9 mouse cellular contexts compared by ENCODE assay signal in the genomic region with DNA sequence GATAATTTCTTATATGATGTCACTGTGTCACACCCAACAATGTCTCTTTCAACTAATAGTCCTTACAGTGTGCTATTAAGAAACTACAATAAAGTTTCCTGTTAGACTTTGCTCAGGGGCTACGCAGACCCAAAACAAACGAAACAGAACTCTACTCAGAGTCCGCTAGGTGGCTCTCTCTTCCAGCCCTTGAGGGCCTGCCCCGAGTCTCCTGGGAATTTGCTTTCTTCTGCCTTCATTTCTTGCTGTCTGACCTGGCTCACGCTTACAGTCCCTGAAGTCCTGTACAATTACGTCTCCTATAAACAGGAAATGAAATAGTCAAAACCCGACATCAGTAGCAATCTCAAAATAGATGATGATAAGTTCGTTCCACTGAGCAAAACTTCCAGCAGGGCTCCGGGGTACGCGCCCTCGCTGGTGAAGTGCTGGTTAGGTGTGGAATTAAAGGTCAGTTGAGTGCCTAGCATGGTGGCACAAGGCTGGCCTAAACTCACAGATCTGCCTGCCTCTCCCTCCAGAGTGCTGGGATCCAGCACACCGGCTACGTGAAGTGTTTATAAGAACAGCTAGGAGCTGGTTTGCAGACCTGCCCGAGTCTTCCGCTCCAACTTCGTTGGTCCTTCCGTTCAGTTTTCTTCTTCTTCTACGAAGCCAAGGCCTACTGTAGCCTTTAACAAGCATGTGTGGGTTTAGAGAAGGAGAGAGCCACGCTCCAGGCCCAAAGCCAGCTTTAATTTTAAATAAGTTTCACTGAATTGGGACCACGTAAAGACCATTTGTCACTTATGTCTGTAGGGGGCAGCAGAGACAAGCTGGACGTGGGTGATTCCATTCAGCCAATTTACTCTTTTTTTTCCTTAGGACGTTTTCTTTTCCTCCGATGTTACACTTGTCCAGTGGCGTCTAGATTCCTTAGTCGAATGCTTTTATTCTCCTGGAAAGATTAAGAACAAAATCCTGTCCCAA. TPM values are rescaled to one million over a fixed set of nuclear protein-coding genes. Genes with fewer than 3 reads are reported as not detected.
A peak's percentile ranks its signal among the peaks of the same experiment; 100 is the strongest.
DNase-seq lines count a peak whose midpoint lies in the region; ATAC-seq and TF ChIP-seq lines count a peak whose summit lies in the region.
"Had no signal": no experiment of that assay in that cellular context is flagged by ENCODE, and none has a peak within 500 bp of the region (broad histone marks: within the 10 kb centered on the region; RNA-seq: fewer than 3 reads in every experiment).

No protein-coding gene starts in this region.

- H3K4me3 ChIP-seq in C2C12 (ENCODE audit: insufficient read depth, poor library complexity, severe bottlenecking) = no peak overlapping the region
- H3K4me3 ChIP-seq in intestine, postnatal 0 days (ENCODE audit: low read depth, low read length) = peak overlapping the region; percentile 25
- peak overlapping the region; percentile 20 for H3K4me3 ChIP-seq in limb, embryonic 13.5 days
- H3K4me3 ChIP-seq in midbrain, embryonic 14.5 days (replicated peaks; ENCODE audit: low read depth, low read length) = 0 out of 2 replicates have a peak overlapping the region, but pooled peaks have one; percentile 5
- H3K4me3 ChIP-seq in stomach, embryonic 14.5 days (ENCODE audit: low read depth, low read length) = peak overlapping the region; percentile 8; the same call in 1 of the 2 replicates

- no peaks in the 10 kb centered on the region for H3K79me2 ChIP-seq in C2C12 (ENCODE audit: control insufficient read depth, insufficient read depth)

- 19% methylated on average over 26 of the region's 26 CpGs for WGBS in intestine, postnatal 0 days
- 33% methylated on average over 26 of the region's 26 CpGs for WGBS in limb, embryonic 13.5 days
- WGBS in midbrain, embryonic 14.5 days = 28% methylated on average over 26 of the region's 26 CpGs
- WGBS in stomach, embryonic 14.5 days = 21% methylated on average over 26 of the region's 26 CpGs

- no peak overlapping the region for H3K27ac ChIP-seq in intestine, postnatal 0 days (ENCODE audit: low read depth, low read length)
- 0 out of 2 replicates have a peak overlapping the region, but pooled peaks have one; percentile 10 for H3K27ac ChIP-seq in limb, embryonic 13.5 days
- H3K27ac ChIP-seq in midbrain, embryonic 14.5 days (replicated peaks; ENCODE audit: low read depth, low read length) = no peak overlapping the region
- H3K27ac ChIP-seq in stomach, embryonic 14.5 days (ENCODE audit: low read length) = no peak overlapping the region

- H3ac ChIP-seq in C2C12 (ENCODE audit: control insufficient read depth, insufficient read length, low read depth) = no peak overlapping the region

- TF ChIP-seq CTCF in C2C12 (IDR thresholded peaks at IDR 0.05; ENCODE audit: control insufficient read depth, insufficient read depth, insufficient read length) = peak; percentile 54
- TF ChIP-seq CTCF in intestine, postnatal 0 days (IDR thresholded peaks at IDR 0.05; ENCODE audit: low read depth) = peak; percentile 90

- no peaks in the 10 kb centered on the region for H3K36me3 ChIP-seq in C2C12 (ENCODE audit: control insufficient read depth, insufficient read depth)
- no peaks in the 10 kb centered on the region for H3K36me3 ChIP-seq in intestine, postnatal 0 days (ENCODE audit: control insufficient read depth, insufficient read depth)
- no peaks in the 10 kb centered on the region for H3K36me3 ChIP-seq in limb, embryonic 13.5 days
- H3K36me3 ChIP-seq in midbrain, embryonic 14.5 days (ENCODE audit: control insufficient read depth, insufficient read depth, low read length) = no peaks in the 10 kb centered on the region
- no peaks in the 10 kb centered on the region for H3K36me3 ChIP-seq in stomach, embryonic 14.5 days (ENCODE audit: control insufficient read depth, insufficient read depth, low read length)

- DNase-seq in embryo, embryonic 11.5 days (ENCODE audit: low read depth, low spot score) = peak; percentile 62
- peak; percentile 78 to 86 for DNase-seq in heart, adult 18-20 months
- DNase-seq in midbrain, embryonic 14.5 days = peak; percentile 91

- no peaks in the 10 kb centered on the region for H3K4me1 ChIP-seq in intestine, postnatal 0 days (replicated peaks; ENCODE audit: control insufficient read depth, insufficient read depth, low read length)
- peaks cover 5% of the 10 kb centered on the region for H3K4me1 ChIP-seq in limb, embryonic 13.5 days
- H3K4me1 ChIP-seq in midbrain, embryonic 14.5 days (ENCODE audit: control insufficient read depth, insufficient read depth, low read length) = peaks cover 3% of the 10 kb centered on the region; the same call in 1 of the 2 replicates
- no peaks in the 10 kb centered on the region; the same call in 1 of the 2 replicates for H3K4me1 ChIP-seq in stomach, embryonic 14.5 days (ENCODE audit: control insufficient read depth, insufficient read depth, low read length)

- peak; percentile 52 for ATAC-seq in activated CD4-positive, CD25-positive, alpha-beta regulatory T cell, adult 4 months
- ATAC-seq in intestine, postnatal 0 days = peak; percentile 81
- ATAC-seq in limb, embryonic 13.5 days (ENCODE audit: low FRiP score, low read depth) = peak; percentile 48; the same call in 1 of the 2 replicates
- no peak for ATAC-seq in midbrain, embryonic 14.5 days (ENCODE audit: low FRiP score, low TSS enrichment)
- peak; percentile 46; the same call in 1 of the 2 replicates for ATAC-seq in stomach, embryonic 14.5 days (ENCODE audit: insufficient number of reproducible peaks, insufficient read depth, low FRiP score, low read depth)

- no peaks in the 10 kb centered on the region for H3K27me3 ChIP-seq in C2C12 (ENCODE audit: control insufficient read depth, insufficient read depth, insufficient read length)
- H3K27me3 ChIP-seq in intestine, postnatal 0 days (replicated peaks; ENCODE audit: control insufficient read depth, insufficient read depth, low read length) = no peaks in the 10 kb centered on the region
- H3K27me3 ChIP-seq in limb, embryonic 13.5 days = no peaks in the 10 kb centered on the region
- H3K27me3 ChIP-seq in midbrain, embryonic 14.5 days (ENCODE audit: control insufficient read depth, insufficient read depth, low read length) = no peaks in the 10 kb centered on the region
- H3K27me3 ChIP-seq in stomach, embryonic 14.5 days (ENCODE audit: control insufficient read depth, insufficient read depth, low read length) = no peaks in the 10 kb centered on the region

- H3K79me3 ChIP-seq in C2C12 (ENCODE audit: low read depth) = no peaks in the 10 kb centered on the region

- no peak overlapping the region for H3K9ac ChIP-seq in intestine, postnatal 0 days (ENCODE audit: low read depth, low read length)
- peak overlapping the region; percentile 21; the same call in 1 of the 2 replicates for H3K9ac ChIP-seq in limb, embryonic 13.5 days
- H3K9ac ChIP-seq in midbrain, embryonic 14.5 days (replicated peaks; ENCODE audit: low read length) = no peak overlapping the region
- H3K9ac ChIP-seq in stomach, embryonic 14.5 days (replicated peaks; ENCODE audit: low read depth, low read length) = no peak overlapping the region

- H3K4me2 ChIP-seq in intestine, postnatal 0 days (replicated peaks; ENCODE audit: low read depth) = peak overlapping the region; percentile 65
- H3K4me2 ChIP-seq in limb, embryonic 13.5 days (replicated peaks) = peak overlapping the region; percentile 56
- peak overlapping the region; percentile 23 for H3K4me2 ChIP-seq in midbrain, embryonic 14.5 days (ENCODE audit: low read length)
- H3K4me2 ChIP-seq in stomach, embryonic 14.5 days (replicated peaks; ENCODE audit: low read depth, low read length) = peak overlapping the region; percentile 46

- H3K9me3 ChIP-seq in intestine, postnatal 0 days (ENCODE audit: control insufficient read depth) = no peaks in the 10 kb centered on the region
- no peaks in the 10 kb centered on the region for H3K9me3 ChIP-seq in limb, embryonic 13.5 days
- H3K9me3 ChIP-seq in midbrain, embryonic 14.5 days (ENCODE audit: control insufficient read depth, low read length) = no peaks in the 10 kb centered on the region
- H3K9me3 ChIP-seq in stomach, embryonic 14.5 days (ENCODE audit: control insufficient read depth, low read depth, low read length) = no peaks in the 10 kb centered on the region

TF ChIP-seq in C2C12, 6 proteins besides CTCF, POLR2A, EP300 and RAD21:
- no peak for TF ChIP-seq CEBPB (IDR thresholded peaks at IDR 0.05; ENCODE audit: low read depth)
- no peak for TF ChIP-seq MYOD1 (IDR thresholded peaks at IDR 0.05; ENCODE audit: control insufficient read depth, insufficient read length, low read depth)
- TF ChIP-seq FOSL1 (IDR thresholded peaks at IDR 0.05; ENCODE audit: insufficient read depth, low read length, poor library complexity, severe bottlenecking) = no peak
- TF ChIP-seq MAX (IDR thresholded peaks at IDR 0.05) = no peak
- no peak for TF ChIP-seq USF1 (IDR thresholded peaks at IDR 0.05; ENCODE audit: low read depth)
- TF ChIP-seq MYOG (IDR thresholded peaks at IDR 0.05; ENCODE audit: control insufficient read depth, extremely low read depth, insufficient read length) = no peak

RNA-seq across cellular contexts. Expression of a gene that starts 17.7 kb away (rescaled TPM):
- not detected for polyA plus RNA-seq in C2C12 (2012; fragmentation: generic; extraction: Trizol)
- polyA plus RNA-seq in activated CD4-positive, CD25-positive, alpha-beta regulatory T cell, adult 4 months (2017; shearing (Covaris generic)) = not detected
- not detected for total RNA-seq in heart, adult 18-20 months (2021)
- polyA plus RNA-seq in intestine, postnatal 0 days (2015; fragmentation: Nextera tagmentation; extraction: Ambion mirVana) = 2.1 and 2.4 TPM in 2 replicates
- polyA plus RNA-seq in limb, embryonic 13.5 days (2015; fragmentation: Nextera tagmentation; extraction: Ambion mirVana) = not detected in 2 replicates
- polyA plus RNA-seq in midbrain, embryonic 14.5 days (2014; fragmentation: Nextera tagmentation; extraction: Ambion mirVana) = not detected in 2 replicates
- polyA plus RNA-seq in stomach, embryonic 14.5 days (2014; fragmentation: Nextera tagmentation; extraction: Ambion mirVana) = not detected in 2 replicates
- total RNA-seq: layer of hippocampus, postnatal 36 days had no signal

RNA-seq across cellular contexts. Expression of a gene that starts 50.7 kb away (rescaled TPM):
- polyA plus RNA-seq in C2C12 (2012; fragmentation: generic; extraction: Trizol) = 29.9 TPM
- 10 to 100 TPM; 54.3 to 76.5 TPM for polyA plus RNA-seq in activated CD4-positive, CD25-positive, alpha-beta regulatory T cell, adult 4 months (2017; shearing (Covaris generic))
- total RNA-seq in heart, adult 18-20 months (2021) = 10 to 100 TPM; 89.2 to 90.7 TPM
- polyA plus RNA-seq in intestine, postnatal 0 days (2015; fragmentation: Nextera tagmentation; extraction: Ambion mirVana) = 7.3 and 9.5 TPM in 2 replicates
- 25.8 and 26.0 TPM in 2 replicates for polyA plus RNA-seq in limb, embryonic 13.5 days (2015; fragmentation: Nextera tagmentation; extraction: Ambion mirVana)
- 26.4 and 51.8 TPM in 2 replicates for polyA plus RNA-seq in midbrain, embryonic 14.5 days (2014; fragmentation: Nextera tagmentation; extraction: Ambion mirVana)
- 31.1 and 39.0 TPM in 2 replicates for polyA plus RNA-seq in stomach, embryonic 14.5 days (2014; fragmentation: Nextera tagmentation; extraction: Ambion mirVana)
